8 mouse cellular contexts compared by ENCODE assay signal in genomic region chr7:101970821-101971461, GRCm38 (mm10). TPM values are rescaled to one million over a fixed set of nuclear protein-coding genes. Genes with fewer than 3 reads are reported as not detected.
A peak's percentile ranks its signal among the peaks of the same experiment; 100 is the strongest.
DNase-seq lines count a peak whose midpoint lies in the region; ATAC-seq lines count a peak whose summit lies in the region.

No protein-coding gene starts in this region.

- DNase-seq in adrenal gland, adult (ENCODE audit: inconsistent age in 2 of 2, low spot score in 1 of 2): peak; percentile 81 to 95
- peak; percentile 79 for DNase-seq in embryo, embryonic 10.5 days (ENCODE audit: low spot score)
- peak; percentile 82 for DNase-seq in gastrocnemius, postnatal 14 days
- DNase-seq in left cerebral cortex, postnatal 10 days (ENCODE audit: extremely low spot score in 1 of 2, low spot score in 2 of 2): peak; percentile 63 to 88
- peak; percentile 65 for DNase-seq in right cerebral cortex, postnatal 14 days
- peak; percentile 59 for DNase-seq in urinary bladder, postnatal 25 days (ENCODE audit: low spot score)

- peak; percentile 62 for ATAC-seq in inflammation-experienced regulatory T-cells, adult 6 months
- peak; percentile 60 for ATAC-seq in megakaryocyte progenitor cell, adult 5-6 weeks (replicated peaks; ENCODE audit: poor library complexity)

- intact Hi-C loops in gastrocnemius, postnatal 14 days (cut with DNase I; ENCODE audit: low total_unique reads): loop anchor here (5.0 kb wide), 1 partner anchor 34 kb away; no protein-coding TSS in a partner anchor
- intact Hi-C loops in left cerebral cortex, postnatal 10 days (cut with DNase I): no loop called here

RNA-seq across cellular contexts. Expression of gene Numa1, which starts 37.0 kb away (rescaled TPM):
- total RNA-seq in gastrocnemius, postnatal 14 days (2021): 10 to 100 TPM; 53.0 to 53.3 TPM
- 10 to 100 TPM; 66.2 to 75.4 (median 71.3) TPM for polyA plus RNA-seq in inflammation-experienced regulatory T-cells, adult 6 months (2017; shearing (Covaris generic))
- 10 to 100 TPM; 60.5 to 60.9 TPM for total RNA-seq in left cerebral cortex, postnatal 10 days (2021)
- 83.1 and 93.8 TPM in 2 replicates for total RNA-seq in megakaryocyte progenitor cell, adult 5-6 weeks (2015)
- total RNA-seq in megakaryocyte progenitor cell, adult 5-6 weeks (2017): 156 and 190 TPM in 2 replicates

RNA-seq across cellular contexts. Expression of gene Lrrc51, which starts 37.2 kb away (rescaled TPM):
- 1 to 10 TPM; 3.6 to 3.7 TPM for total RNA-seq in gastrocnemius, postnatal 14 days (2021)
- 1 to 10 TPM; 1.4 to 6.2 (median 4.0) TPM for polyA plus RNA-seq in inflammation-experienced regulatory T-cells, adult 6 months (2017; shearing (Covaris generic))
- 1 to 10 TPM; 2.8 to 4.0 TPM for total RNA-seq in left cerebral cortex, postnatal 10 days (2021)
- total RNA-seq in megakaryocyte progenitor cell, adult 5-6 weeks (2015): 1.9 and 3.8 TPM in 2 replicates
- total RNA-seq in megakaryocyte progenitor cell, adult 5-6 weeks (2017): 1.0 TPM in 1 of 2 replicates, not detected in the other

RNA-seq across cellular contexts. Expression of gene Il18bp, which starts 47.5 kb away (rescaled TPM):
- total RNA-seq in gastrocnemius, postnatal 14 days (2021): 1 to 10 TPM; 1.1 to 1.4 TPM
- 1 to 10 TPM; 5.8 to 7.4 (median 5.9) TPM for polyA plus RNA-seq in inflammation-experienced regulatory T-cells, adult 6 months (2017; shearing (Covaris generic))
- 10 to 100 TPM in 1 of 2 experiments, 1 to 10 TPM in 1; 8.6 to 10.1 TPM for total RNA-seq in left cerebral cortex, postnatal 10 days (2021)
- total RNA-seq in megakaryocyte progenitor cell, adult 5-6 weeks (2015): 3.1 and 7.6 TPM in 2 replicates
- 2.1 and 2.5 TPM in 2 replicates for total RNA-seq in megakaryocyte progenitor cell, adult 5-6 weeks (2017)

Comparison
In these comparisons a context has a peak if more than half of its experiments do, and no peak if none do; other contexts are left out.
1. Peak in every context shown above with its lines: DNase-seq and ATAC-seq.